Mouse (Mus musculus) left cerebral cortex, adult 11 months (tissue): Measurements from ENCODE around the gene Unk.
A peak's percentile ranks its signal among the peaks of the same experiment; 100 is the strongest.

Experiments used
- DNase-seq: peaks from one replicate; pipeline ENCODE4 v3.0.0; 2022; ENCODE audit warnings: low spot score

The Unk gene

GRCm38 (mm10) chr11:116063562-116063961 lies 33.4 kb downstream of the Unk start:
- DNase-seq, result no peak

DNA sequence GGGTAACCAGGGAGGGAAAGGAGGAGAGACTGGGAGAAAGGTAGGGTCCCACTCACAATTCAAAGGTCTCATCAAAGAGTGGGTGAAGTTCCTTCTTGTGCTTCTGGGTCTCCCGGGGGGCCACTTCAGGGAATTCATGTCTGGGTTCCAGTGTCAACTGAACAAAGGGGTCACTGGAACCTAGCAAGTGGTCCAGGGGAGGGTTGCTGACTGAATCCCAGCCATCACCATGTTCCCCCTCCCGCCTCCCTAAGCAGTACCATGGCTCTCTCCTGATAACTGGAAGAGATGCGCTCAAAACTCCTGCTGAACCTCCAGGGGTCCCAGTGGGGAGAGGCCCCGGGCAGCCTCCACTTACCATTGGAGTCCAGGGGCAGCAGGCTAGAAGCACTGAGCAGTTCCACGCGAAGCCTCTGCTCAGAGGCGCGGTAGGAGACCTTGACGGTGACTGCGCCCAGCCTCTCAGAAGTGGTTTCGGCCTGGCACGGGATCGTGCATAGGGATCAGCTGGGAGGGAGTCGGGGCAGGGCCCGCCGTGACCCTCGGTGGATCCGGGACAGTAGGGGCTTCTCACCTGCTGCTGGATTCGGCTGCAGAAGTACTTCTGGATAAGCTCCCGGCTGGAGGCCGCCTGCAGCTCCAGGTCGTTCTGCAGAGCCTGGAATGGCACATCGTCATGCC lies 34.2 kb downstream of the Unk start:
- DNase-seq, result no peak

- no peak for DNase-seq
Observed at GRCm38 (mm10) chr11:116065345-116065744, 35.2 kb downstream of the Unk start.

- DNase-seq, result no peak
Observed at GRCm38 (mm10) chr11:116071510-116071909, 41.4 kb downstream of the Unk start.

GRCm38 (mm10) chr11:116072608-116073007 lies 42.5 kb downstream of the Unk start:
- DNase-seq, result no peak

DNA sequence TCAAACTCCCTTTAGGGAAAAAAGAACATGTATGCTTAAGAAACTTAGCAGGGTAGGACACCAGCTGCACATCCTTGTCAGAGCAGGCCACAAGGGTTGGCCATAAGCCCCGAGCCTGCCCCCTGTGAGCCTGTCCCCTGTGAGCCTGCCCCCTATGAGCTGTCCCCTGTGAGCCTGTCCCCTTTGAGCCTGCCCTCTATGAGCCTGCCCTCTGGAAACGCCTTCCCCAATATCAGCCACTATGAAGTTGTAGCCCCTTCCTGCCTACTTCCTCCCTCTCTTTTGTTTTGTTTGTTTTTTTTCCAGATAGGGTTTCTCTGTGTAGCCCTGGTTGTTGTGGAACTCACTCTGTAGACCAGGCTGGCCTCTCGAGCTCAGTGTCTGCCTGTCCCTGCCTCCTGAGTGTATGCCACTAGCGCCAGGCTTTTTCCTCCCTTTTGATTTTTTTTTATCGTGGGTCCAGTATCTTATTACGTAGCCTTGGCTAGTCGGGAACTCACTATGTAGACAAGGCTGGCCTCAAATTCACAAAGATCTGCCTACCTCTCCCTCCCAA lies 44.4 kb downstream of the Unk start:
- DNase-seq, result no peak

GRCm38 (mm10) chr11:116075539-116076265 lies 45.6 kb downstream of the Unk start:
- no peak for DNase-seq

GRCm38 (mm10) chr11:116076266-116076540 lies 46.1 kb downstream of the Unk start:
- DNase-seq, result no peak

- no peak for DNase-seq
Observed at GRCm38 (mm10) chr11:116076836-116077235, 46.7 kb downstream of the Unk start.

DNA sequence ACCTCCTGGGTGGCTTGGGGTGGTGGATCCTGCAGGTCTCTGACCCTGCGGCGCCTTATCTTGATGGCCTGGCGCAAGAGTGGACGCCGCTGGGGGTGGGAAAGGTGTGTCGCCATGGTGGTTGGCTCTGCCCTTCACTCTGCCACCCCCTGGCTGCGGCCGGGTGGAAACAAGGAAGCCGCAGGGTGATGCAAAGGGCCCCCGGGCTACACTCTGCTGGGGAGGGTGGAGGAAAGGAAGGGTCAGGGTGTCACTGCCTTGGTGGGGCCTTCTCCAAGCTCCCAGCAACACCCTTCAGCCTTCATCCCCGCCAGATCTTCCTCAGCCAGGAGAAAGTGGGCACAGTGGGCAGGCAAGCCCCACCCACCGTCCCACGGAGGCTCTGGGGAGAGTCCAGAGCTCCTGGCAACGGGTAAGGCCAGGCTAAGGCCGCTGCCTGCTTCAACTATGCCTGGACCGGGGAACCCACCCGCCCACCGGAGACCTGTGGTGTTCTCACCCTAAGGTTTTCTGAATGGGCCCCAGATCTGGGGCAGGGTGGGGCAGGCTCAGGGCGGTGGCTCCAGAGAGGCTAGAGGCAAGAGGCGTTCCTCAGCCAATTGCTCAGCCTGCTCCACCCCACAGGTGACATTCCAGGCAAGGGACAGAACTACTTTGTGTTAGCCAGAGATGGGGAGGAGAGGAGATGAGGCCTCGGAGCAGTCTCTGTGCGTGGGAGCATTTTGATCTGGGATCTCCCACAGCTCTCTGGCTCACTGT lies 47.5 kb downstream of the Unk start, which contains the start of gene Unc13d:
Gene Unc13d, minus strand, starts transcription at position 516 of the 759 bp plus-strand sequence.
- no peak for DNase-seq

- no peak for DNase-seq
Observed at GRCm38 (mm10) chr11:116078221-116078620, 48.1 kb downstream of the Unk start.

- DNase-seq, result no peak
Observed at GRCm38 (mm10) chr11:116078676-116079320, 48.7 kb downstream of the Unk start.

- peak; percentile 73 for DNase-seq
Observed at GRCm38 (mm10) chr11:116079511-116079910, 49.4 kb downstream of the Unk start.

- no peak for DNase-seq
Observed at GRCm38 (mm10) chr11:116081081-116081480, 51.0 kb downstream of the Unk start.

GRCm38 (mm10) chr11:116083096-116083672 lies 53.1 kb downstream of the Unk start:
- DNase-seq, result no peak

GRCm38 (mm10) chr11:116084166-116084565 lies 54.0 kb downstream of the Unk start:
- DNase-seq, result no peak

DNA sequence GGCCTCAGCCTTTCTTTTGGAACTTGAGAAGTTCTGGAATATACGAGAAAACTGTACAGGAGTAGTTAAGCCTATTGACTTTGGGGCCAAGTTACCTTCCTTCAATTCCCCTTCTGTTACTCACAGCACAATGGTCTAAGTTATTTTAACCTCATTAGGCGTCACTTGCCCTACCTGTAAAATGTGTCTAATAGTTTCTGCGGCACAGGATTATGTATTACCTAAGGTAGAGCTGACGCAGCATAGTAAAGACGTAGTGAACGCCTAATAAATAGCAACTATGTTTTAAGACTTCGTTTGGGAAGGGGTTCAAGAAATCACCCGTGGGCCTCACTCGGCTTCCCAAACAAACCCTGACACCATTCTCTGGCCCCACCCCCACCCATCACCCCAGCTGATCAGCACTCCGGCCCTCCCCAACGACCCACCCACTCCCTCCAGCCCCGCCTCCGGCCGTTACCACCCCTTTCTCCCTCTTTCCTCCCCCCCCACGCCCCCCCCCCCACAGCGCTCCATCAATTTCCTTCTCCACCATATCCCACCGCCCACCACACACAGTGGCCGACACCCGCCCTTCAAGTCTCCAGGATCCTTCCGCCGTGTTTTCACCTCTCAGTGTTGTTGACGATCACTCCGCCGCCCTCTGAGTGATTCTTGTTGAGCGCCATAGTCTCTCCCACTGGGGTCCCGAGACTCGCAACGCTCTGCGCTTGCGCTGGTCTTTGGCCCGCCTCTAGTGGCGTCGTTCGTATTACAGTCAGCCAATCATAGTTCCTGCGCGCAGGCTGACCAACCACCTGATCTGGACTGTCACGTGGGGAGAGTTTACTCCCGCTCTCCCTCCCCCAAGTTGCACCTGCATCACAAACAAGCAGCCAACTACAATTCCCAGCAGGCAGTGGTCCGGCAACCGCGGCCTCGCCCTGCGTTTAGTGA lies 56.4 kb downstream of the Unk start, which contains the start of gene Wbp2:
Gene Wbp2, minus strand, starts transcription at position 738 of the 936 bp plus-strand sequence.
- peak; percentile 99 for DNase-seq

- peak; percentile 59 for DNase-seq
Observed at GRCm38 (mm10) chr11:116087194-116088130, 57.3 kb downstream of the Unk start.

DNA sequence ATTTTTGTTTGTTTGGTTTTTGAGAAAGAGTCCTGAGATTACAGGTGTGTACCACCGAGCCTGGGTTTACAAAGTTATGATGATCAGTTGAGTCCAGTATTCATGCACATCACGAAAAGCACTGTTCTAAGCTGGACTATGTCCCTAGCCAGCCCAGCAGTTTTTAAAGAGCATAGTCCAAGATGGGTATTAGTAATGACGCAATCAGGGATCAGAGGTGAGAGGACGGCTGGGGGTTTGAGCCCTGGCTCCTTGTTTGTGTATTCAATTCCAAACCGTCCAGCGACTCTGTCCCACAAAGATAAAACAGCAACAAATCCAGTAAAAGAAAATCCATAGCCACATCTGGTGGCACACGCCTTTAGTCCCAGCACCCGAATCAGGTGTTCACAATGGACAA lies 58.1 kb downstream of the Unk start:
- DNase-seq, result no peak
